Mouse (Mus musculus): ENCODE measurements around the gene Serf1.

GRCm38 (mm10) chr13:100098808-100099207, 9.0 kb upstream of the Serf1 start:
- TF ChIP-seq CTCF (IDR thresholded peaks at IDR 0.05; ENCODE audit: extremely low read depth, insufficient read depth, insufficient read length, insufficient replicate concordance) (no peak), POLR2A (IDR thresholded peaks at IDR 0.05; ENCODE audit: low read depth, low read length) (no peak)

Measured in spleen, adult 2 months (tissue).